Mouse (Mus musculus): Measurements from ENCODE around the gene Gm8369. TPM values are rescaled to one million over a fixed set of nuclear protein-coding genes. Genes with fewer than 3 reads are reported as not detected.
"Not testable (repeated sequence)": the region's sequence is repeated elsewhere in the genome, so short reads cannot be mapped to it uniquely, and the experiment has no call there.

Gm8369 gene
- 100 to 1,000 TPM; 420 to 532 TPM for polyA plus RNA-seq (2017; shearing (Covaris generic))

GRCm38 (mm10) chr19:11485746-11486145 lies at the start of gene Gm8369:
Gene Gm8369, plus strand, starts transcription at chr19:11485938.
- peak; percentile 64 for ATAC-seq

- ATAC-seq = peak; percentile 71
Measured at GRCm38 (mm10) chr19:11443338-11443737, 42.4 kb upstream of the Gm8369 start, which contains the start of gene Ms4a4b. Gene Ms4a4b, plus strand, starts transcription at chr19:11443553.

- ATAC-seq = no peak
Measured at GRCm38 (mm10) chr19:11443964-11444363, 41.8 kb upstream of the Gm8369 start.

GRCm38 (mm10) chr19:11447238-11447637 lies 38.5 kb upstream of the Gm8369 start:
- peak; percentile 47 for ATAC-seq

GRCm38 (mm10) chr19:11459041-11459440 lies 26.7 kb upstream of the Gm8369 start:
- ATAC-seq = peak; percentile 69

- peak; percentile 37 for ATAC-seq
Measured at GRCm38 (mm10) chr19:11464795-11465194, 20.9 kb upstream of the Gm8369 start.

GRCm38 (mm10) chr19:11466471-11466870 lies 19.3 kb upstream of the Gm8369 start:
- ATAC-seq = no peak

GRCm38 (mm10) chr19:11468361-11468760 lies 17.4 kb upstream of the Gm8369 start:
- not testable (repeated sequence) for ATAC-seq

- peak; percentile 20 for ATAC-seq
Measured at GRCm38 (mm10) chr19:11469215-11469614, 16.5 kb upstream of the Gm8369 start, which contains the start of gene Ms4a6c. Gene Ms4a6c, plus strand, starts transcription at chr19:11469366.

GRCm38 (mm10) chr19:11479714-11480113 lies 6.0 kb upstream of the Gm8369 start:
- ATAC-seq = no peak

GRCm38 (mm10) chr19:11482684-11483083 lies 3.1 kb upstream of the Gm8369 start:
- ATAC-seq = no peak

- ATAC-seq = peak; percentile 6
Measured at GRCm38 (mm10) chr19:11483941-11484340, 1.8 kb upstream of the Gm8369 start.

- peak; percentile 37 for ATAC-seq
Measured at GRCm38 (mm10) chr19:11484388-11484787, 1.4 kb upstream of the Gm8369 start.

GRCm38 (mm10) chr19:11485266-11485665 lies 472 bp upstream of the Gm8369 start:
- no peak for ATAC-seq

GRCm38 (mm10) chr19:11486599-11486998 lies 861 bp downstream of the Gm8369 start:
- ATAC-seq = no peak

- ATAC-seq = peak; percentile 69
Measured at GRCm38 (mm10) chr19:11491406-11492189, 5.9 kb downstream of the Gm8369 start.

GRCm38 (mm10) chr19:11492671-11493070 lies 6.9 kb downstream of the Gm8369 start:
- no peak for ATAC-seq

- peak; percentile 50 for ATAC-seq
Measured at GRCm38 (mm10) chr19:11494519-11494918, 8.8 kb downstream of the Gm8369 start.

- peak; percentile 28 for ATAC-seq
Measured at GRCm38 (mm10) chr19:11496361-11496760, 10.6 kb downstream of the Gm8369 start.

GRCm38 (mm10) chr19:11497300-11497699 lies 11.6 kb downstream of the Gm8369 start:
- peak; percentile 53 for ATAC-seq

- peak; percentile 37 for ATAC-seq
Measured at GRCm38 (mm10) chr19:11500796-11501195, 15.1 kb downstream of the Gm8369 start.

- ATAC-seq = peak; percentile 44
Measured at GRCm38 (mm10) chr19:11501326-11501725, 15.6 kb downstream of the Gm8369 start.

- ATAC-seq = peak; percentile 61
Measured at GRCm38 (mm10) chr19:11504857-11505256, 19.1 kb downstream of the Gm8369 start.

- peak; percentile 60 for ATAC-seq
Measured at GRCm38 (mm10) chr19:11513458-11513857, 27.7 kb downstream of the Gm8369 start.

Data from CD4-positive, CD25-positive, alpha-beta regulatory T cell, adult 4 months (primary cell).